Mouse (Mus musculus) limb, embryonic 10.5 days (tissue): ENCODE data around the gene Hook2. TPM values are rescaled to one million over a fixed set of nuclear protein-coding genes. Genes with fewer than 3 reads are reported as not detected.

ENCODE experiments used
- DNase-seq: peaks from one replicate; pipeline ENCODE4 v3.0.0-alpha.2; 2017; ENCODE audit warnings: low spot score
- H3K27ac ChIP-seq: fragments of 300-500 bp; sonication (generic); 2 replicates; pipeline ENCODE4 v1.5.1; 2016; ENCODE audit warnings: mild to moderate bottlenecking
- H3K27me3 ChIP-seq: fragments of 300-500 bp; sonication (generic); 2 replicates; pipeline ENCODE4 v1.6.1; 2016; ENCODE audit warnings: low read depth, mild to moderate bottlenecking; ENCODE audit not compliant: poor library complexity, severe bottlenecking
- H3K36me3 ChIP-seq: fragments of 300-500 bp; sonication (generic); 2 replicates; pipeline ENCODE4 v1.6.1; 2016; ENCODE audit warnings: mild to moderate bottlenecking, moderate library complexity
- H3K4me1 ChIP-seq: fragments of 300-500 bp; sonication (generic); 2 replicates; pipeline ENCODE4 v1.6.1; 2016
- H3K4me3 ChIP-seq: fragments of 300-500 bp; sonication (generic); 2 replicates; pipeline ENCODE4 v1.5.1; 2016; ENCODE audit warnings: mild to moderate bottlenecking, moderate library complexity
- H3K9me3 ChIP-seq: fragments of 300-500 bp; sonication (generic); replicated peaks from 2 replicates; pipeline ENCODE4 v1.6.1; 2016; ENCODE audit warnings: mild to moderate bottlenecking
- WGBS: fragments of 180-500 bp; shearing (Covaris S2); methylation state at CpG from one replicate; pipeline ENCODE4 v1.1.7; 2016; 5-methylcytosine and 5-hydroxymethylcytosine counted together
- polyA plus RNA-seq: library from polyadenylated mRNA; unstranded; fragments of >200 nt; fragmentation: Nextera tagmentation; extraction: Ambion mirVana; gene quantifications from 2 replicates; pipeline ENCODE4 v1.2.1, GENCODE M21; 2016

Gene Hook2
- polyA plus RNA-seq, 1 experiment from 2014 or later, result 19.1 TPM

- Histone ChIP-seq H3K4me1 (peaks cover 40% of the 10 kb centered on the region), H3K9me3 (no peaks in the 10 kb centered on the region), H3K27me3 (no peaks in the 10 kb centered on the region), H3K36me3 (peaks cover 39% of the 10 kb centered on the region), H3K27ac (peak overlapping the region; percentile 78), H3K4me3 (peak overlapping the region; percentile 68)
- DNase-seq, result peak; percentile 94
- under 1% methylated on average over 41 of the region's 41 CpGs for WGBS
Measured at GRCm38 (mm10) chr8:84965731-84966291, 24.6 kb upstream of the Hook2 start.

- H3K4me1 ChIP-seq, result peaks cover 47% of the 10 kb centered on the region
- peak overlapping the region; percentile 2; the same call in 1 of the 2 replicates for H3K27ac ChIP-seq
- H3K36me3 ChIP-seq, result peaks cover 39% of the 10 kb centered on the region
- peak; percentile 30 for DNase-seq
- WGBS, result 51% methylated on average over 3 of the region's 3 CpGs
- no peaks in the 10 kb centered on the region for H3K27me3 ChIP-seq
- H3K9me3 ChIP-seq, result no peaks in the 10 kb centered on the region
- H3K4me3 ChIP-seq, result peak overlapping the region; percentile 68
Measured at GRCm38 (mm10) chr8:84966603-84967002, 23.8 kb upstream of the Hook2 start.

GRCm38 (mm10) chr8:84967532-84968304 lies 22.7 kb upstream of the Hook2 start:
- Histone ChIP-seq H3K27me3 (no peaks in the 10 kb centered on the region), H3K9me3 (no peaks in the 10 kb centered on the region), H3K4me3 (0 out of 2 replicates have a peak overlapping the region, but pooled peaks have one; percentile 4), H3K36me3 (peaks cover 40% of the 10 kb centered on the region), H3K4me1 (peaks cover 47% of the 10 kb centered on the region), H3K27ac (no peak overlapping the region)
- 91% methylated on average over 13 of the region's 13 CpGs for WGBS
- DNase-seq, result no peak

GRCm38 (mm10) chr8:84968650-84969049 lies 21.8 kb upstream of the Hook2 start:
- Histone ChIP-seq H3K27ac (peak overlapping the region; percentile 97), H3K4me3 (peak overlapping the region; percentile 69), H3K36me3 (peaks cover 42% of the 10 kb centered on the region), H3K4me1 (peaks cover 47% of the 10 kb centered on the region), H3K27me3 (no peaks in the 10 kb centered on the region), H3K9me3 (no peaks in the 10 kb centered on the region)
- WGBS, result 26% methylated on average over 2 of the region's 2 CpGs
- no peak for DNase-seq

GRCm38 (mm10) chr8:84969241-84970134 lies 20.9 kb upstream of the Hook2 start, which contains the start of the genes Gm49661, Prdx2 and Rnaseh2a:
Gm49661 (minus strand) TSS chr8:84969433.
Prdx2 (plus strand) TSS chr8:84969587.
Rnaseh2a (minus strand) TSS chr8:84969767.
- DNase-seq, result peak; percentile 90
- WGBS, result under 1% methylated on average over 54 of the region's 56 CpGs
- no peaks in the 10 kb centered on the region for H3K9me3 ChIP-seq
- peak within 1 kb of the TSS; percentile 69 for H3K4me3 ChIP-seq
- H3K4me1 ChIP-seq, result peaks cover 51% of the 10 kb centered on the region
- H3K27me3 ChIP-seq, result no peaks in the 10 kb centered on the region
- peaks cover 42% of the 10 kb centered on the region for H3K36me3 ChIP-seq
- H3K27ac ChIP-seq, result peak within 1 kb of the TSS; percentile 97

GRCm38 (mm10) chr8:84970135-84970790 lies 20.1 kb upstream of the Hook2 start:
- peaks cover 46% of the 10 kb centered on the region for H3K4me1 ChIP-seq
- peaks cover 49% of the 10 kb centered on the region for H3K36me3 ChIP-seq
- WGBS, result 16% methylated on average over 21 of the region's 21 CpGs
- H3K27ac ChIP-seq, result peak overlapping the region; percentile 97
- no peaks in the 10 kb centered on the region for H3K27me3 ChIP-seq
- H3K9me3 ChIP-seq, result no peaks in the 10 kb centered on the region
- peak overlapping the region; percentile 69 for H3K4me3 ChIP-seq
- DNase-seq, result peak; percentile 63

- H3K36me3 ChIP-seq, result peaks cover 49% of the 10 kb centered on the region
- no peaks in the 10 kb centered on the region for H3K9me3 ChIP-seq
- no peaks in the 10 kb centered on the region for H3K27me3 ChIP-seq
- H3K4me3 ChIP-seq, result peak overlapping the region; percentile 69
- H3K27ac ChIP-seq, result peak overlapping the region; percentile 97
- no peak for DNase-seq
- WGBS, result 76% methylated on average over 5 of the region's 5 CpGs
- H3K4me1 ChIP-seq, result peaks cover 50% of the 10 kb centered on the region
Measured at GRCm38 (mm10) chr8:84970913-84971312, 19.5 kb upstream of the Hook2 start.

- Histone ChIP-seq H3K4me3 (no peak overlapping the region), H3K27me3 (peaks cover 13% of the 10 kb centered on the region), H3K36me3 (peaks cover 49% of the 10 kb centered on the region), H3K9me3 (no peaks in the 10 kb centered on the region), H3K27ac (no peak overlapping the region), H3K4me1 (peaks cover 55% of the 10 kb centered on the region)
- no peak for DNase-seq
- WGBS, result 96% methylated on average over 1 of the region's 1 CpGs
Measured at GRCm38 (mm10) chr8:84973079-84973478, 17.3 kb upstream of the Hook2 start.

- H3K4me3 ChIP-seq, result no peak overlapping the region
- peaks cover 21% of the 10 kb centered on the region for H3K27me3 ChIP-seq
- no peak overlapping the region for H3K27ac ChIP-seq
- no peaks in the 10 kb centered on the region for H3K9me3 ChIP-seq
- peaks cover 49% of the 10 kb centered on the region for H3K36me3 ChIP-seq
- 77% methylated on average over 4 of the region's 4 CpGs for WGBS
- peaks cover 55% of the 10 kb centered on the region for H3K4me1 ChIP-seq
- peak; percentile 57 for DNase-seq
Measured at GRCm38 (mm10) chr8:84973803-84974542, 16.4 kb upstream of the Hook2 start.

- H3K4me1 ChIP-seq, result peaks cover 61% of the 10 kb centered on the region
- peaks cover 49% of the 10 kb centered on the region for H3K36me3 ChIP-seq
- no peak overlapping the region for H3K27ac ChIP-seq
- WGBS, result 82% methylated on average over 8 of the region's 8 CpGs
- no peak overlapping the region for H3K4me3 ChIP-seq
- H3K27me3 ChIP-seq, result peaks cover 22% of the 10 kb centered on the region
- H3K9me3 ChIP-seq, result no peaks in the 10 kb centered on the region
- no peak for DNase-seq
Measured at GRCm38 (mm10) chr8:84974543-84975142, 15.8 kb upstream of the Hook2 start.

- WGBS, result 33% methylated on average over 7 of the region's 7 CpGs
- Histone ChIP-seq H3K36me3 (peaks cover 47% of the 10 kb centered on the region), H3K27ac (no peak overlapping the region), H3K4me1 (peaks cover 67% of the 10 kb centered on the region), H3K4me3 (peak overlapping the region; percentile 63), H3K27me3 (peaks cover 27% of the 10 kb centered on the region), H3K9me3 (no peaks in the 10 kb centered on the region)
- DNase-seq, result peak; percentile 73
Measured at GRCm38 (mm10) chr8:84975434-84975833, 15.0 kb upstream of the Hook2 start.
